Mouse (Mus musculus) bone marrow, adult 2 months (tissue): ENCODE measurements around the gene Mid1ip1.

ENCODE experiments used
- CTCF ChIP-seq: fragments of 200-500 bp; IDR thresholded peaks from 2 replicates; pipeline ENCODE4 v1.5.1; 2011; ENCODE audit warnings: low read length, control low read depth; ENCODE audit not compliant: control insufficient read depth, insufficient read depth
- POLR2A ChIP-seq: fragments of 200-500 bp; IDR thresholded peaks from 2 replicates; pipeline ENCODE4 v1.6.1; 2011; ENCODE audit warnings: low read depth, mild to moderate bottlenecking, control low read depth, low read length, borderline replicate concordance; ENCODE audit not compliant: control insufficient read depth

GRCm38 (mm10) chrX:10716917-10717763 lies 2.3 kb downstream of the Mid1ip1 start:
- no peak for TF ChIP-seq CTCF
- TF ChIP-seq POLR2A: peak; percentile 50; the same call in 1 of the 2 replicates
